Mouse (Mus musculus): ENCODE results near the gene Zfp131.

DNA sequence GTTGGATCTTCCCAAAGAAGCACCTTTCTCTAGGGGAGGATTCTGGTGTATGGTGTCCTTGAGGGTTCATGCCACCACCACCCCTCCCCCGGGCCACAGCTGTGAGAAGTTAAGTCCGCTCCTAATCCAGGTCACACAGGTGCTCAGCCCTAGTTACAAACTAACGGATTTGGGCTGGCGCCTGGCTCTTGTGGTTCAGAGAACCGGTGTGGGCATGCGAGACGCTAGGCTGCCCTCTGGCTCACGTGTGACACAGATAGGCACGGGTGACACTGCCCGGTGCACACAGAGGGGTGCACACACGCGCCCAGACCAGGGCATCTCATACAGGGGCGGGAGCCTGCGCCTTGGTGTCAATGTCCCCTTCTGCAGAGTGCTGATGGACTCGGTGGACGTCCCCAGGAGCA, 35.5 kb downstream of the Zfp131 start:
- no peak for TF ChIP-seq EP300 (optimal IDR thresholded peaks at IDR 0.05)
- TF ChIP-seq CTCF (IDR thresholded peaks at IDR 0.05; ENCODE audit: low read depth): no peak

Data from stomach, postnatal 0 days (tissue).